Mouse (Mus musculus) cerebellum, postnatal 14 days (tissue): ENCODE measurements around the gene Gm572.

ENCODE experiments used
- DNase-seq, 2 experiments: peaks; one replicate each; pipeline ENCODE4 v3.0.0; 2021; ENCODE audit warnings: mixed read lengths in 2 of 2

Gene Gm572

GRCm38 (mm10) chr4:148625756-148626622, 17.1 kb upstream of the Gm572 start:
- DNase-seq, result peak in 1 of 2 experiments; percentile 62

- DNase-seq, result peak; percentile 98 to 99
These were observed 16.4 kb upstream of the Gm572 start, which contains the start of gene Tardbp for GRCm38 (mm10) chr4:148626623-148627185. Tardbp (minus strand) TSS chr4:148627019.

GRCm38 (mm10) chr4:148627246-148627645, 15.9 kb upstream of the Gm572 start:
- DNase-seq, result no peak

DNA sequence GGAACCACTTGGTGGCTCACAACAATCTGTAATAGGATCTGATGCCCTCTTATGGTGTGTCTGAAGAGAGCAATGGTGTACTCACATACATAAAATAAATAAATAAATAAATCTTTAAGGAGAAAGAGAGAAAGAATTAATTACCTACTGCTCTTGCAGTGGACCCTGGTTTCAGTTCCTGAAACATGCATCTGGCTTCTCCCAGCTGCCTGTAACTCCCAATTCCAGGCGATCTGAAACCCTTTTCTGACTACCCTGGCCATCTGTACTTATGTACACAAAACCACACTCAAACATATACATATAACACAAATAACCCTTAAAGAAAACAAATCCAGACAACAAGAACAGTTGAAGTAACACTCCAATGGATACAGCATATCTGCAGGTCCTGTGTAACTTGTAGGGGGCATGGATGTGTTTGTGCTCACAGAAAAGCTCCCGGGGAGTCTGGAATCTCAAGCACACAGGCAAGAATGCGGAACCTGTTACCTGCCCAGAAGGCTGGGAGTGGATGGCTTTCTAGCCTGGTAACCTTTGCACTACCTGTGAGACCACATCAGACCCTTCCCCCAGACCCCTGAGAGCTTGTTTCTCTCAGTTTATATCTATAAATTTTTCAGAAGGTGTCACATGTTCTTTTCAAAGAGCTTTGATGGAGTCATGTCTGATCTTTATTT, 11.0 kb upstream of the Gm572 start:
- DNase-seq, result no peak

DNA sequence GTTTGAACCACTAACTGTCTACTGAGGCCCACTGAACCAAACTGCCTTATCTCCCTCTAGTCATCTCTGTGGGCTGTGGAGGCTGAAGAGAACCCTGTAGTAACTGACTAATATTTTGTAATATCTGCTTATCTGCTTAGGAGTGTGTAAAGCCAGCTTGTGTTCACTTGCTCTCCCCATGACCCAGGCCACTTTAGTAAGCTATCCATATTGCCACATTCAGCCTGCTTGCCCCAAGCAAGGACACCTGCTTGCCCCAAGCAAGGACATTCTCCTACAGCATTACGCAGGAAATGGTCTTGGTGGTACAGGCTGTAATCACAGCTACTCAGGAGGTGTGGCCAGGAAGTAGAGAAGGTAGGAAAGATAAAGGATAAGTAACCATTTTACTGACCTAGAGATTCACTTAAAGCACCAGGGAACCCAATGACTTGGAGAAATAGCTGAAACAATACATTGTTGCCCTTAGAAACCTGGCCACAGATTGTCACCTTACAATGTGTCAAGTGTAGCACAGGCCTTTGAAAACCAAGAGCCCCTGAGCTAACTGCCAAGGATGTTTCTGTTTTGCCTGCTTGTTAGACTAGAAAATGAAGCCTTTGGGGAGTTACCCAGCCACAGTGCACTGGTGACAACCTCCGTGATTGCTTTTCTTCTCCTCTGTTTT, 9.6 kb upstream of the Gm572 start:
- no peak for DNase-seq

DNA sequence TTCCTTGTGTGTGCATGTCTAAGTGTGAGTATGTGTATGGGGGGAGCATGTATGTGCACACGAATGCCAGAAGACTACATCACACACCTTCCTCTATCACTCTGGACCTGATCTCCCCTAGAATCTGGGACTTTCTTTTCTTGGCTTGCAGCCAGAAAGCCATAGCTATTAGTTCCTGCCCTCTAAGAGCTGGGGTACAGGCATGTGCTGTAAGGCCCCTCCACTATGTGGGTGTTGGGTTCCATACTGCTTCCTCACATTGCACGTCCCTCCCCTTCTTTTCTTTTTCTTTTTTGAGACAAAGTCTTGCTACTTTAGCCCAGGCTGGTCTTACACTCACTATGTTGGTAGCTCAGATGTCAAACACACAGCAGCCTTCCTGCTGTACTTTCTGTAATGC, 7.8 kb upstream of the Gm572 start:
- DNase-seq, result no peak

GRCm38 (mm10) chr4:148638302-148638701, 4.8 kb upstream of the Gm572 start:
- no peak for DNase-seq

DNA sequence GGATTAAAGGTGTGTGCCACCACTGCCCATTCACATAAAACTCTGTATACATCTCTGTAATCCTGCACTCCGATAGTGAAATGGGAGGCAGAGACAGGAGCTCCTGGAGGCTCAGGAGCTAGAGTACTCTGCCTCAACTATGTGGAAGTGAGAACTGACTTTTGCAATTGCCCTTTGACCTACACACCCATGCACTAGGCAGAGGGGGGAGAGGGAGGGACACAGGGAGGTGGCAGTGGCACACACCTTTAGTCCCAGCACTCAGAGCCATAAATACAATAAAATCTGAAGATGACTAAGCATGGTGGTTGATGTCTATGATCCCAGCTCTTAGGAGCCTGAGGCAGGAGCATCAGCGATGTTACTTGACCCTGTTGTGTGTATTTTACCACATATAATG, 3.7 kb upstream of the Gm572 start:
- no peak for DNase-seq

DNA sequence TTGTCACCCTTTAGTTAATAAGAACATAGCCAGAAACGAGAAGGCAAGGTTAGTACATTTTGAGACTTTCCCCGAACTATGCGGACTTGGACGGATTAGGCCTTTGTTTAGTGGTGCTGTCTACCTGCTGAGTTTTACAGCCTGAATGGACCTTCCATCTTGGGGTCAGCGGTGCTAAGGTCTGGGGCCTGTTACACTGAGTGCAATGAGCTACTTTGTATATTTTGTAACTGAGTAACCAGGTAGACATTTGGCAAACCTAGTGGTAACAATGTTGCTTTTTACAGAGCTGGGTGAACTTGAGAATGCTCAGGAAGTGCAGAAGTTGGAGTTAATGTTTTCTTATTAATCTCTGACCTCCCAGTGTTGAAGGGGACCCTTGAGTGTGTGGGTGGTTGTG, 2.0 kb upstream of the Gm572 start:
- no peak for DNase-seq

DNA sequence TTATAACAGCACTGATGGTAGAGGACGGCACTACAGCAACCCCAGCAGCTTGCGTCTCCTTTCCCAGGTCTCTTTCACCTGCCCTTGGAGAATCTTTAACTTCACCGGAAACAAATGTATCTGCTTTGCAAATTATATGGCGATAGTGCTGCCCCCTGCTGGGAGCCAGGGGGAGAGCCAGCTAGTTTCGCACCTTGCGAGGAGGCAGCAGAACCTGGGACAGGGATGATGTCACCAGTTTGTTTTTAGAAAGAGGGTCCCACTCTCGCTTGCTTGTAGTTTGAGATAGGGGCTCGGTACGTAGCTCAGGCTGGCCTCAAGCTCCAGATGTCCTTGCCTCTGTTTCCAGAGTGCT, 1.0 kb downstream of the Gm572 start:
- peak; percentile 83 to 89 for DNase-seq

DNA sequence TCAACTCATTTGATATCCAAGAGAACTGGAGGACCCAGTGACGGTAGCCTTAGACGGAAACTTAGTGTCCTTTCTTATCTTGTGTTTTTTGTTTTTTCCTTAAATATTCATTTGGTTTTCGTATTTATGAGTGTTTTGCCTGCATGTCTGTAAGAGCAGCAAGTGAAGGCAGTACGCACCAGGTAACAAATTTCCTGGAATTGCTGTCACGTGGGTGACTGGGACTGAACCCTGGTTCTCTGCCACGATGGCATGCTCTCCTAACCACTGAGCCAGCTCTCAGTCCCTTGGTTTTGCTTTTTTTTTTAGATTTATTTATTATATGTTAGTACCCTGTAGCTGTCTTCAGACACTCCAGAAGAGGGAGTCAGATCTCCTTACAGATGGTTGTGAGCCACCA, 1.8 kb downstream of the Gm572 start:
- DNase-seq, result no peak

GRCm38 (mm10) chr4:148646616-148647015, 3.5 kb downstream of the Gm572 start:
- DNase-seq, result peak; percentile 79 to 86

DNA sequence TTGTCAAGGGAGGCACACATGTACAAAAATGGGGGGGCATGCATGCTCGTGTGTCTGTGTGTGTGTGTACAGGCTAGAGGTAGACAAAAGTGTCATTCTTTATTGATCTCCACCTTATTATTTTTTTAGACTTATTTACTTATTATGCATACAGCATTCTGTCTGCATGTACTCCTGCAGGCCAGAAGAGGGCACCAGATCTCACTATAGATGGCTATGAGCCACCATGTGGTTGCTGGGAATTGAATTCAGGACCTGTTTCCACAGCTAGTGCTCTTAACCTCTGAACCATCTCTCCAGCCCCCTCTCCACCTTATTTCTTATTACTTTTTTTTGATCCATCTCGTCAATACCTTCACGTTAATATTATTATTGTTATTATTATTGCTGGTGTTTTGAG, 6.2 kb downstream of the Gm572 start:
- peak in 1 of 2 experiments; percentile 35 for DNase-seq

GRCm38 (mm10) chr4:148651045-148651444, 7.9 kb downstream of the Gm572 start:
- peak; percentile 87 to 88 for DNase-seq

DNA sequence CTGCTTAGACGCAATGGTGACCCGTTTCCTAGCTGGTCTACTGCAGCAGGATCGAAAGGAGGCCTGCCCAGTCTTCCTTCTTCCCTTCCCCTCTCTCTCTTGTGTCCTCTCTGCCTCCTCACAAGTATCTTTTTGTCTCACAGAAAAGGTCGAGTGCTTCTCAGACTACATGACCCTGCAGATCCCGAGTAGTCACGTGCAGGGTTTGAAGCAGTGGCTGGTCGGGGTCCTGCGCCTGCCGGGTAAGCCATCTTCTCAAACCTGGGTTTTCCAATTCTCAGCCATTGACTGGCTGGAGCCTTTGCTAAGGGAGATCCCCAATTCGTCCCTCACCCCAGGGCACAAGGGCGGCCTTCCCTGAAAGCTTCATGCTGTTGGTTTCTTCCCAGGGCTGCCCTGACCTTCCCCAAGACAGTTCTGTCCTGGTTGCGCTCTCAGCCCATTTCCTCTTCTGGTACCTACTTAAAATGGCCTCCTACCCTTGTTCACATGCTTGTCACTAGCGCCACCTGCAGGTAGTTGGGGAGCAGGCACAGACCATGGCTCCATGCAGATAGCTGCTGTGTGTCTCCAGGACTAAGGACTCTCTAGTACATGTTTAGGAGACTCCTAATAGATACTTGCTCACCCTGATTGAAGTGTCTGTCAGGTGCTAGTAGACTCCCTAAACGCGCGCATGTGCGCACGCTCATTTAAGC, 11.7 kb downstream of the Gm572 start:
- peak; percentile 55 to 78 for DNase-seq

- no peak for DNase-seq
These were observed 13.7 kb downstream of the Gm572 start for GRCm38 (mm10) chr4:148656691-148657258.

DNA sequence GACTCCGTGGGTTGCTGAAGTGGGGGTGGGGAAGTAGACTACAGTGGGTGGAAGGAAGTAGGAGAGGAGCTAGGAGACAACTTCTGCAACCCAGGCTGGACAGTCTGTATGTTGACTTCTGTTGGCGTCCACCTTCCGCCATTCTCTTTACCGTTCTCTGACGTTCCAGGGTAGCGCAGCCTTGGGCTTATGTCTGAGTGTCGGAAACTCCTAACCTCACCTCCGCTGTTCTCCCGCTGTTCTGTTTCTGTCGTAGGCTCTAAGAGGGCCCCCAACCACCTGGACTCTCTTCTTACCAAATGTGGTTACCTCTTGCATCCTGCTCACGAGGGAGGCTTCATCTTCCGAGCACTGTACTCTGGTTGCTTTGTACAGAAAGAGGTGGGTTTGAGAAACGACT, 14.7 kb downstream of the Gm572 start:
- no peak for DNase-seq

GRCm38 (mm10) chr4:148660174-148660573, 17.1 kb downstream of the Gm572 start:
- no peak for DNase-seq

GRCm38 (mm10) chr4:148662168-148662965, 19.2 kb downstream of the Gm572 start:
- DNase-seq, result peak; percentile 82 to 92

DNA sequence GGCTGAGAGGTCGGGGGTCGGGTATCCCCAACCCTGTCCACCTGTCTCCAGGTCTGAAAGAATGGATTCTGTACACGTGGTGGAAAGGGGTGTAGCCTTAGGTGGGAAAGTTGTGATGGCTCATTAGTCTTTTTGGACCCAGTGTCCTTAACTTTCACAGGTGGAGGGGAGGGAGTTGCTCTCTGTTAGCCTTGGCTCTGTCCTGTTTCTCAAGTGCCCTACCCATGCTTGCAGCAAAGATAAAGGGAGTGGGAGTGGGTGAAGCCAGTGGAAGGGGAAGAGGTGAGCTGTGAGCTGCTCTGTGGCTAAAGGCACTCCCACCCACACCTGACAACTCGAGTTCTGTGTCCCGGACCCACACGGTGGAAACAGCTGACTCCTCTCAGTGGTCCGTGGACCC, 20.2 kb downstream of the Gm572 start:
- DNase-seq, result no peak

DNA sequence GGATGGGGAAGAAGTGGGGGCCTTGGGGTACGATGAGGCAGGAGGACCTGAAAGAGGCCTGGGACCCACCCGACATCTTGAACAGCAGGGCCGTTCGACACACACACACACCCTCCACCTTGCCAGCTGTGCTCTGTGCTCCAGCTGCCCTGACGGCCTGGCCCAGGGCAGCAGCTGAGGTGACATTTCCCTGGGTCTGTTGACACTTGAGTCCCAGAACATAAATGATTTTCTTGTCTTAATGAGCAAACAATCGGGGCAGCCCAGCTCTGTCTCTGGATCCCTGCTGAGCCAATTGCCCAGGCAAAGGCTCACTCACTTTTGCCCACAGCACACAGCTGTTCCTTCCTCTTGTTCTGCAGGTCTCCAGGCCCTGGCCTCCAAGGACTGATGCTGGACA, 20.9 kb downstream of the Gm572 start:
- no peak for DNase-seq
